Mouse (Mus musculus) kidney, adult 2 months (tissue): ENCODE measurements around the gene Gpr156. TPM values are rescaled to one million over a fixed set of nuclear protein-coding genes. Genes with fewer than 3 reads are reported as not detected.
A peak's percentile ranks its signal among the peaks of the same experiment; 100 is the strongest.

Experiments
- DNase-seq: peaks from one replicate; pipeline ENCODE4 v3.0.0; 2021
- H3K27ac ChIP-seq: fragments of 200-500 bp; 2 replicates; pipeline ENCODE4 v1.5.1; 2012; ENCODE audit warnings: low read depth, low read length, control low read depth, inconsistent platforms; ENCODE audit not compliant: insufficient read depth
- H3K27me3 ChIP-seq: fragments of 200-500 bp; replicated peaks from 2 replicates; pipeline ENCODE4 v1.6.1; 2012; ENCODE audit warnings: mild to moderate bottlenecking, moderate library complexity, low read length, inconsistent platforms; ENCODE audit not compliant: control insufficient read depth, insufficient read depth
- H3K36me3 ChIP-seq: fragments of 200-500 bp; 2 replicates; pipeline ENCODE4 v1.6.1; 2012; ENCODE audit warnings: mild to moderate bottlenecking, moderate library complexity, low read length, inconsistent platforms; ENCODE audit not compliant: control insufficient read depth, insufficient read depth
- H3K4me1 ChIP-seq: fragments of 200-500 bp; 2 replicates; pipeline ENCODE4 v1.6.1; 2011; ENCODE audit warnings: low read length; ENCODE audit not compliant: control insufficient read depth, insufficient read depth
- H3K4me3 ChIP-seq: fragments of 200-500 bp; 2 replicates; pipeline ENCODE4 v1.5.1; 2011; ENCODE audit warnings: mild to moderate bottlenecking, low read depth, low read length, control low read depth; ENCODE audit not compliant: insufficient read depth
- CTCF ChIP-seq: fragments of 200-500 bp; conservative IDR thresholded peaks from 2 replicates; pipeline ENCODE4 v1.5.1; 2011; ENCODE audit warnings: low read depth, mild to moderate bottlenecking, control low read depth, low read length, moderate library complexity, mixed read lengths; ENCODE audit not compliant: insufficient read depth, insufficient read length
- POLR2A ChIP-seq: fragments of 200-500 bp; IDR thresholded peaks from one replicate; pipeline ENCODE4 v1.6.1; 2011; ENCODE audit warnings: low read depth, low read length, control low read depth
- WGBS: fragments of 180-500 bp; shearing (Covaris S2); methylation state at CpG from one replicate; pipeline ENCODE4 v1.1.7; 2018; 5-methylcytosine and 5-hydroxymethylcytosine counted together
- polyA plus RNA-seq: library from polyadenylated mRNA; depleted of rRNA; stranded (reverse); fragments of >200 nt; gene quantifications from 2 replicates; pipeline ENCODE4 v1.2.3, GENCODE M21; 2012

Gene Gpr156
- polyA plus RNA-seq, 1 experiment: not detected

- DNase-seq: no peak
- Histone ChIP-seq H3K27ac (no peak overlapping the region), H3K27me3 (no peaks in the 10 kb centered on the region), H3K4me3 (no peak overlapping the region), H3K36me3 (no peaks in the 10 kb centered on the region), H3K4me1 (no peaks in the 10 kb centered on the region)
- TF ChIP-seq CTCF (no peak), POLR2A (no peak)
- 79% methylated on average over 3 of the region's 3 CpGs for WGBS
These were observed 86.2 kb downstream of the Gpr156 start for GRCm38 (mm10) chr16:38002485-38002884.

GRCm38 (mm10) chr16:38004486-38005020 is 88.3 kb downstream of the Gpr156 start:
- 92% methylated on average over 17 of the region's 17 CpGs for WGBS
- DNase-seq: no peak
- H3K27ac ChIP-seq: no peak overlapping the region

GRCm38 (mm10) chr16:38005471-38005870 is 89.2 kb downstream of the Gpr156 start:
- TF ChIP-seq POLR2A (no peak), CTCF (no peak)
- Histone ChIP-seq H3K27me3 (no peaks in the 10 kb centered on the region), H3K4me1 (no peaks in the 10 kb centered on the region), H3K36me3 (no peaks in the 10 kb centered on the region), H3K27ac (no peak overlapping the region), H3K4me3 (no peak overlapping the region)
- no peak for DNase-seq
- WGBS: 85% methylated on average over 10 of the region's 10 CpGs

More at GRCm38 (mm10) chr16:38004486-38005020, 88.3 kb downstream of the Gpr156 start:
- H3K4me1 ChIP-seq: no peaks in the 10 kb centered on the region
- TF ChIP-seq CTCF: no peak
- no peak for TF ChIP-seq POLR2A
- H3K27me3 ChIP-seq: no peaks in the 10 kb centered on the region
- H3K36me3 ChIP-seq: no peaks in the 10 kb centered on the region
- no peak overlapping the region for H3K4me3 ChIP-seq

- 56% methylated on average over 5 of the region's 5 CpGs for WGBS
- Histone ChIP-seq H3K4me1 (no peaks in the 10 kb centered on the region), H3K4me3 (no peak overlapping the region), H3K27ac (no peak overlapping the region), H3K36me3 (no peaks in the 10 kb centered on the region), H3K27me3 (no peaks in the 10 kb centered on the region)
- TF ChIP-seq POLR2A: no peak
- no peak for DNase-seq
These were observed 92.1 kb downstream of the Gpr156 start for GRCm38 (mm10) chr16:38008371-38008770.

GRCm38 (mm10) chr16:38009041-38009825 is 92.9 kb downstream of the Gpr156 start:
- no peak for DNase-seq
- Histone ChIP-seq H3K27ac (no peak overlapping the region), H3K36me3 (no peaks in the 10 kb centered on the region), H3K27me3 (no peaks in the 10 kb centered on the region), H3K4me3 (no peak overlapping the region), H3K4me1 (no peaks in the 10 kb centered on the region)
- WGBS: 88% methylated on average over 14 of the region's 14 CpGs
- no peak for TF ChIP-seq CTCF
- no peak for TF ChIP-seq POLR2A

- H3K4me1 ChIP-seq: no peaks in the 10 kb centered on the region
- H3K27ac ChIP-seq: no peak overlapping the region
- no peak for DNase-seq
- H3K36me3 ChIP-seq: no peaks in the 10 kb centered on the region
- WGBS: 91% methylated on average over 13 of the region's 13 CpGs
- no peaks in the 10 kb centered on the region for H3K27me3 ChIP-seq
- no peak overlapping the region for H3K4me3 ChIP-seq
- no peak for TF ChIP-seq CTCF
- no peak for TF ChIP-seq POLR2A
These were observed 95.2 kb downstream of the Gpr156 start for GRCm38 (mm10) chr16:38011486-38011885.

- no peaks in the 10 kb centered on the region for H3K4me1 ChIP-seq
- H3K36me3 ChIP-seq: no peaks in the 10 kb centered on the region
- DNase-seq: peak; percentile 29
- no peak overlapping the region for H3K4me3 ChIP-seq
- TF ChIP-seq CTCF (no peak), POLR2A (no peak)
- no peaks in the 10 kb centered on the region for H3K27me3 ChIP-seq
- H3K27ac ChIP-seq: no peak overlapping the region
- 60% methylated on average over 5 of the region's 5 CpGs for WGBS
These were observed 96.1 kb downstream of the Gpr156 start for GRCm38 (mm10) chr16:38012382-38012781.

GRCm38 (mm10) chr16:38012891-38013290 is 96.6 kb downstream of the Gpr156 start:
- no peak for DNase-seq
- TF ChIP-seq POLR2A (no peak), CTCF (no peak)
- no peaks in the 10 kb centered on the region for H3K36me3 ChIP-seq
- WGBS: 40% methylated on average over 4 of the region's 4 CpGs
- H3K27me3 ChIP-seq: no peaks in the 10 kb centered on the region
- H3K27ac ChIP-seq: no peak overlapping the region
- no peaks in the 10 kb centered on the region for H3K4me1 ChIP-seq
- H3K4me3 ChIP-seq: no peak overlapping the region
